Mouse (Mus musculus): ENCODE measurements around the gene Rpia. TPM values are rescaled to one million over a fixed set of nuclear protein-coding genes. Genes with fewer than 3 reads are reported as not detected.

Gene Rpia
- total RNA-seq, 1 experiment: 11.0 TPM

DNA sequence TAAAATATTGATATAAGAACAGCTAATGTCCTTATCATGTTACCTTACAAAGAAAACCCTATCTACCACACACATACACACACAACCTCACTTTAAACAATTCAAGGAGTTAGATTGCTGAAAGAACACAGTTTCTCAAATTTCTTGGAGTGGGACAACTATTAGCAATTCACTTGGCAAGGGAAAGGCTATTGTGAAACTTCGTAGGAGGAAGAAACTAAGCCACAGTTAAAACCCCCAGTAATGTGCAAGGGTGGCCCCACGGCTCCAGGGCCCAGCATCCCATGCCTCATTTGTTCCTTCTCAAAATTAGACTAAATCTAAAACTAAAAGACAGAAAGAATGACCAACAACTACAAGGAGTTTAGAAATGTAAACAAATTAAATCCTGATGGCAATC, 4.5 kb downstream of the Rpia start:
- no peak for TF ChIP-seq MAFK (IDR thresholded peaks at IDR 0.05; ENCODE audit: insufficient read depth, low read depth, low read length)
- TF ChIP-seq ZNF384 (IDR thresholded peaks at IDR 0.05; ENCODE audit: low read depth, low read length): no peak
- no peak for TF ChIP-seq ZC3H11A (IDR thresholded peaks at IDR 0.05; ENCODE audit: borderline replicate concordance, low read depth, low read length)
- TF ChIP-seq CHD2 (IDR thresholded peaks at IDR 0.05; ENCODE audit: low read depth, low read length): no peak
- TF ChIP-seq HCFC1 (IDR thresholded peaks at IDR 0.05; ENCODE audit: borderline replicate concordance, insufficient read depth, low read length): no peak
- Histone ChIP-seq H3K4me3 (ENCODE audit: insufficient read depth in 1 of 2, low read depth in 1 of 2, low read length in 2 of 2, poor library complexity in 1 of 2, severe bottlenecking in 1 of 2) (no peak overlapping the region), H3K36me3 (ENCODE audit: control insufficient read depth, insufficient read depth, low read length, poor library complexity, severe bottlenecking) (no peaks in the 10 kb centered on the region), H3K9ac (ENCODE audit: insufficient read depth, low read depth, low read length, poor library complexity, severe bottlenecking) (no peak overlapping the region), H3K27ac (ENCODE audit: insufficient read depth, low read depth, low read length, poor library complexity, severe bottlenecking) (no peak overlapping the region), H3K9me3 (ENCODE audit: control insufficient read depth, insufficient read depth, low read depth, low read length) (no peaks in the 10 kb centered on the region), H3K4me1 (ENCODE audit: control insufficient read depth in 2 of 2, insufficient read depth in 2 of 2, low read length in 2 of 2, poor library complexity in 1 of 2) (peaks cover 2 to 9% of the 10 kb centered on the region in 2 experiments; a peak in 1 of 4 replicates)
- in situ Hi-C loops (cut with MboI; ENCODE audit: low sequenced_read_pairs in 2 of 2, unreplicated experiment in 2 of 2): no loop called here
- DNase-seq (ENCODE audit: low read depth, low spot score): no peak

DNA sequence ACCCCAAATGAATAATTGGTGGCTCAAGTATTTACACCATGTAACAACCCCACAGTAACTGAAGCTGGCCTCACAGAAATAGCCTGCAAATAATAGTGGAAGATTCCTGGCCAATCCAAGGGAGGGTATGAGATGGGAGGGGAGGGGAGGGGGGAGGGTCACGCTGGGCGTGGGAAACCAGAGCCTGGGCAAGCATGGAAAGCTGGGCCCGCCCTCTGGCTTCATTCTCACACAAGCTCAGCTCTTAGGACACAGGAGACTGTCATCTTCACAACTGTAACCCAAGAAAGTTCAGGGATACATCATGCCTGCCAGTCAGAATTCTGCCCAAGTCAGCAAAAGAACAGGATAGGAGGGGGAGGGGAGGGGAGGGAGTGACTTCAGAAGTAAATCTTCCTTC, 6.2 kb downstream of the Rpia start:
- no peak overlapping the region for H3K9ac ChIP-seq (ENCODE audit: insufficient read depth, low read depth, low read length, poor library complexity, severe bottlenecking)
- no peak overlapping the region for H3K27ac ChIP-seq (ENCODE audit: insufficient read depth, low read depth, low read length, poor library complexity, severe bottlenecking)
- H3K9me3 ChIP-seq (ENCODE audit: control insufficient read depth, insufficient read depth, low read depth, low read length): no peaks in the 10 kb centered on the region
- H3K4me3 ChIP-seq (ENCODE audit: insufficient read depth in 1 of 2, low read depth in 1 of 2, low read length in 2 of 2, poor library complexity in 1 of 2, severe bottlenecking in 1 of 2): no peak overlapping the region
- in situ Hi-C loops (cut with MboI; ENCODE audit: low sequenced_read_pairs in 2 of 2, unreplicated experiment in 2 of 2): no loop called here
- no peaks in the 10 kb centered on the region for H3K36me3 ChIP-seq (ENCODE audit: control insufficient read depth, insufficient read depth, low read length, poor library complexity, severe bottlenecking)
- no peak for DNase-seq (ENCODE audit: low read depth, low spot score)
- peaks cover 0 to 11% of the 10 kb centered on the region in 2 experiments; a peak in 1 of 4 replicates for H3K4me1 ChIP-seq (ENCODE audit: control insufficient read depth in 2 of 2, insufficient read depth in 2 of 2, low read length in 2 of 2, poor library complexity in 1 of 2)
- TF ChIP-seq MAFK (IDR thresholded peaks at IDR 0.05; ENCODE audit: insufficient read depth, low read depth, low read length): peak; percentile 44; the same call in 1 of the 2 replicates
- no peak for TF ChIP-seq CHD2 (IDR thresholded peaks at IDR 0.05; ENCODE audit: low read depth, low read length)
- no peak for TF ChIP-seq ZC3H11A (IDR thresholded peaks at IDR 0.05; ENCODE audit: borderline replicate concordance, low read depth, low read length)

DNA sequence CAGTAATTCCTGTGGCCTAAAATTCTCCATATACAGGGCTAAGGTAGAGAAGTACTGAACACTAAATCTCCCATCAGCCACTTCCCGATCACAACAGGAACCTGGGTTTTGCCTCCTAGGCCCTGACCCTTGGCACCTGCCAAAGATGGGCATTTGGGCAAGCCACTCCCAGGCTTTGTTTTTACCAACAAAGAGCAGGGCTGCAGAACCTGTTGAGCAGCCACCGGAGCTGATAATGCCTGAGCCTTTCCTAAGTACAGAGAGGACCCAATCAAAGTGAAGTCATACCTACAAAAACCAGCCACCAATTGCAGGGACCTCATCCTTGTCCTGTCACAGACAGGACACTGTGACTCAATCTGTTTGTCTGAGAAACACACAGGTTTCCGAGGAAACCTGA, 7.2 kb downstream of the Rpia start:
- Histone ChIP-seq H3K27ac (ENCODE audit: insufficient read depth, low read depth, low read length, poor library complexity, severe bottlenecking) (no peak overlapping the region), H3K9me3 (ENCODE audit: control insufficient read depth, insufficient read depth, low read depth, low read length) (no peaks in the 10 kb centered on the region), H3K9ac (ENCODE audit: insufficient read depth, low read depth, low read length, poor library complexity, severe bottlenecking) (no peak overlapping the region), H3K4me3 (ENCODE audit: insufficient read depth in 1 of 2, low read depth in 1 of 2, low read length in 2 of 2, poor library complexity in 1 of 2, severe bottlenecking in 1 of 2) (no peak overlapping the region), H3K4me1 (ENCODE audit: control insufficient read depth in 2 of 2, insufficient read depth in 2 of 2, low read length in 2 of 2, poor library complexity in 1 of 2) (peaks cover 0 to 11% of the 10 kb centered on the region in 2 experiments; a peak in 1 of 4 replicates), H3K36me3 (ENCODE audit: control insufficient read depth, insufficient read depth, low read length, poor library complexity, severe bottlenecking) (no peaks in the 10 kb centered on the region)
- no peak for DNase-seq (ENCODE audit: low read depth, low spot score)
- in situ Hi-C loops (cut with MboI; ENCODE audit: low sequenced_read_pairs in 2 of 2, unreplicated experiment in 2 of 2): no loop called here
- TF ChIP-seq CHD2 (IDR thresholded peaks at IDR 0.05; ENCODE audit: low read depth, low read length) (no peak), HCFC1 (IDR thresholded peaks at IDR 0.05; ENCODE audit: borderline replicate concordance, insufficient read depth, low read length) (no peak), ZNF384 (IDR thresholded peaks at IDR 0.05; ENCODE audit: low read depth, low read length) (no peak), MAFK (IDR thresholded peaks at IDR 0.05; ENCODE audit: insufficient read depth, low read depth, low read length) (no peak), ZC3H11A (IDR thresholded peaks at IDR 0.05; ENCODE audit: borderline replicate concordance, low read depth, low read length) (no peak)

DNA sequence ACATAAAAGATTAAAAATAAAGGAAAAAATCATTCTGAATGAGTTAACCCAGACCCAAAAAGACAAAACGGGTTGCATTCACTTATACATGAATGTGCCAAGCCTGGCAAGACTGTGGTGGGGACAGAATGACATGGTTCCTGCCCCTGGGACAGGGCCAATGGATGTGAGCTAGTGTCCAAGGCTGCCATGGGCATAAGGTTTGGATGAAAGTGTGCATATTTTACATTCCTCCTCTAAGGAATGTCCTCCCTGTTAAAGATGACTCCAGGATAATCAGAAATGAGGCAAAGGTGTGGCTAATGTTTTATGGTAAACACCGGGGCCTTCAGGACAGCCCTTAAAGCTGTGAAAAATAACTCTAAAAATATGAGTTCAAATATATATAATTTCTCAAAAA, 10.7 kb downstream of the Rpia start:
- DNase-seq (ENCODE audit: low read depth, low spot score): no peak
- H3K4me1 ChIP-seq (ENCODE audit: control insufficient read depth in 2 of 2, insufficient read depth in 2 of 2, low read length in 2 of 2, poor library complexity in 1 of 2): peaks cover 0 to 8% of the 10 kb centered on the region in 2 experiments; a peak in 1 of 4 replicates
- H3K9me3 ChIP-seq (ENCODE audit: control insufficient read depth, insufficient read depth, low read depth, low read length): no peaks in the 10 kb centered on the region
- H3K9ac ChIP-seq (ENCODE audit: insufficient read depth, low read depth, low read length, poor library complexity, severe bottlenecking): no peak overlapping the region
- H3K27ac ChIP-seq (ENCODE audit: insufficient read depth, low read depth, low read length, poor library complexity, severe bottlenecking): no peak overlapping the region
- in situ Hi-C loops (cut with MboI; ENCODE audit: low sequenced_read_pairs in 2 of 2, unreplicated experiment in 2 of 2): no loop called here
- TF ChIP-seq ZC3H11A (IDR thresholded peaks at IDR 0.05; ENCODE audit: borderline replicate concordance, low read depth, low read length) (no peak), CHD2 (IDR thresholded peaks at IDR 0.05; ENCODE audit: low read depth, low read length) (no peak), MAFK (IDR thresholded peaks at IDR 0.05; ENCODE audit: insufficient read depth, low read depth, low read length) (no peak), ZNF384 (IDR thresholded peaks at IDR 0.05; ENCODE audit: low read depth, low read length) (no peak), HCFC1 (IDR thresholded peaks at IDR 0.05; ENCODE audit: borderline replicate concordance, insufficient read depth, low read length) (no peak)
- H3K36me3 ChIP-seq (ENCODE audit: control insufficient read depth, insufficient read depth, low read length, poor library complexity, severe bottlenecking): no peaks in the 10 kb centered on the region
- no peak overlapping the region for H3K4me3 ChIP-seq (ENCODE audit: insufficient read depth in 1 of 2, low read depth in 1 of 2, low read length in 2 of 2, poor library complexity in 1 of 2, severe bottlenecking in 1 of 2)

DNA sequence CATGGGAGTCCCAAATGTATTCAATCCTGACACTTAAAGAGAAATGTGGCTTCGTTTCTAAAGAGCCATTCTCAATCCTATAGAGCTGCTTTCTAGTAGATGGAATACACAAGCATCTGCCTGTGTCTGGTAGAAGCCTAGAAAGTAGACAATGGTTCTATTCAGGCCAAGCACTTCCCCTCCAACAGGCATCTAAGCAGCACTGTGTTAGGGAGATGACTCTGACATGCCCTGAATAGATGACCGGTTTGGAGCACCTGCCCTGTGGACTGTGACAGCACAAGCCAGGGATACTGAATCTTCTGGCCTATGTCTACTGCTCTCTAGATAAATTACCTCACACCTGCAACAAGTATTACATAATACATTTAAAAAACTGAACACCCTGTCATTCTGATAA, 17.7 kb downstream of the Rpia start:
- no peak overlapping the region for H3K4me3 ChIP-seq (ENCODE audit: insufficient read depth in 1 of 2, low read depth in 1 of 2, low read length in 2 of 2, poor library complexity in 1 of 2, severe bottlenecking in 1 of 2)
- H3K9me3 ChIP-seq (ENCODE audit: control insufficient read depth, insufficient read depth, low read depth, low read length): no peaks in the 10 kb centered on the region
- TF ChIP-seq CHD2 (IDR thresholded peaks at IDR 0.05; ENCODE audit: low read depth, low read length) (no peak), ZNF384 (IDR thresholded peaks at IDR 0.05; ENCODE audit: low read depth, low read length) (no peak), HCFC1 (IDR thresholded peaks at IDR 0.05; ENCODE audit: borderline replicate concordance, insufficient read depth, low read length) (no peak), MAFK (IDR thresholded peaks at IDR 0.05; ENCODE audit: insufficient read depth, low read depth, low read length) (no peak), ZC3H11A (IDR thresholded peaks at IDR 0.05; ENCODE audit: borderline replicate concordance, low read depth, low read length) (no peak)
- no peak for DNase-seq (ENCODE audit: low read depth, low spot score)
- no peak overlapping the region for H3K27ac ChIP-seq (ENCODE audit: insufficient read depth, low read depth, low read length, poor library complexity, severe bottlenecking)
- no peaks in the 10 kb centered on the region for H3K36me3 ChIP-seq (ENCODE audit: control insufficient read depth, insufficient read depth, low read length, poor library complexity, severe bottlenecking)
- H3K4me1 ChIP-seq (ENCODE audit: control insufficient read depth in 2 of 2, insufficient read depth in 2 of 2, low read length in 2 of 2, poor library complexity in 1 of 2): no peaks in the 10 kb centered on the region
- in situ Hi-C loops (cut with MboI; ENCODE audit: low sequenced_read_pairs in 2 of 2, unreplicated experiment in 2 of 2): no loop called here
- no peak overlapping the region for H3K9ac ChIP-seq (ENCODE audit: insufficient read depth, low read depth, low read length, poor library complexity, severe bottlenecking)
